20 mouse cellular contexts compared by ENCODE assay signal in genomic region chr8:127243351-127243750, GRCm38 (mm10).
"Had no signal": no experiment of that assay in that cellular context is flagged by ENCODE, and none has a peak within 500 bp of the region (broad histone marks: within the 10 kb centered on the region; RNA-seq: fewer than 3 reads in every experiment).

No protein-coding gene starts in this region.

- H3K4me2 ChIP-seq: kidney, embryonic 15.5 days; limb, embryonic 12.5 days; limb, embryonic 15.5 days; liver, embryonic 13.5 days; midbrain, embryonic 11.5 days; neural tube, embryonic 12.5 days; neural tube, embryonic 15.5 days had no signal

- H3K9ac ChIP-seq: kidney, embryonic 15.5 days; limb, embryonic 12.5 days; limb, embryonic 15.5 days; liver, embryonic 13.5 days; neural tube, embryonic 12.5 days; neural tube, embryonic 15.5 days had no signal

- H3K27me3 ChIP-seq: kidney, embryonic 15.5 days; limb, embryonic 12.5 days; limb, embryonic 15.5 days; liver, embryonic 13.5 days; neural tube, embryonic 12.5 days; neural tube, embryonic 15.5 days had no signal

- H3K4me1 ChIP-seq: kidney, embryonic 15.5 days; liver, embryonic 13.5 days; neural tube, embryonic 12.5 days had no signal

- H3K9me3 ChIP-seq: kidney, embryonic 15.5 days; limb, embryonic 12.5 days; limb, embryonic 15.5 days; liver, embryonic 13.5 days; neural tube, embryonic 12.5 days; neural tube, embryonic 15.5 days had no signal

- DNase-seq: kidney, adult 11 months; kidney, adult 8-10 months; kidney, postnatal 10 days; kidney, postnatal 36 days; layer of hippocampus, postnatal 36 days; left cerebral cortex, postnatal 4 days; liver, embryonic 13.5 days; lung, adult 2 months; lung, postnatal 36 days; midbrain, embryonic 14.5 days; right cerebral cortex, adult 18-20 months; right cerebral cortex, postnatal 14 days; right cerebral cortex, postnatal 4 days; thymus, postnatal 36 days had no signal

- H3K36me3 ChIP-seq: kidney, embryonic 15.5 days; limb, embryonic 12.5 days; limb, embryonic 15.5 days; liver, embryonic 13.5 days; neural tube, embryonic 12.5 days; neural tube, embryonic 15.5 days had no signal

- H3K4me3 ChIP-seq: kidney, embryonic 15.5 days; limb, embryonic 12.5 days; limb, embryonic 15.5 days; liver, embryonic 13.5 days; neural tube, embryonic 12.5 days; neural tube, embryonic 15.5 days had no signal

- H3K27ac ChIP-seq: kidney, embryonic 15.5 days; limb, embryonic 12.5 days; limb, embryonic 15.5 days; liver, embryonic 13.5 days; neural tube, embryonic 12.5 days; neural tube, embryonic 15.5 days had no signal
